Mouse (Mus musculus) neural tube, postnatal 0 days (tissue): Measurements from ENCODE around the gene Ccr8. TPM values are rescaled to one million over a fixed set of nuclear protein-coding genes. Genes with fewer than 3 reads are reported as not detected.

Experiments used
- polyA plus RNA-seq: library from polyadenylated mRNA; unstranded; fragments of >200 nt; fragmentation: Nextera tagmentation; extraction: Ambion mirVana; gene quantifications from 2 replicates; pipeline ENCODE4 v1.2.1, GENCODE M21; 2015

Gene Ccr8
- polyA plus RNA-seq, result not detected in 2 replicates

DNA sequence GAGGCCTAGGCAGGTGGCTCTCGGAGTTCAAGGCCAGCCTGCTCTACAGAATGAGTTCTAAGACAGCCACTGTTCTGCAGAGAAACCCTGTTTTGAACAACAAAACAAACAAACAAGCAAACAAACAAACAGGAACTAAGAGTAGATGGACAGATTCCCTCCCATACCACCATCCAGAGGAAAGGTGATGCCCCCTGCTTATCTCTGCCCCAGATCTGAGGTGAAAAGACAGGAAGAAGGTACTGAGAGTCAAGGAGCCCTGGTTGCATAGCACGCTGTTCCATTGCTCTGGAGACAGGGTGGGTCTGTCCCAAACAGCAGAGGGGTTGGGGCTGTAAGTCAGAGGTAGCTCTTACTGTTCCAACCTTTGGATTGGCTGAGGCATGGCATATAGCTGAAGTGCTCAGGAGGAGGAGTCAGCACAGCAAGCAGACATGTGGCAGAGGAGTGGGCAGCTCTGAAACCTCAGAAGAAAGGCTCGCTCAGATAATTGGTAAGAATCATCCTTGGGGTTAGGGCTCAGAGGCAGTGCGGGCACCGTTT lies at the start of gene Ccr8:
TSS of gene Ccr8 (plus strand) at position 419 of the 543 bp plus-strand sequence.

DNA sequence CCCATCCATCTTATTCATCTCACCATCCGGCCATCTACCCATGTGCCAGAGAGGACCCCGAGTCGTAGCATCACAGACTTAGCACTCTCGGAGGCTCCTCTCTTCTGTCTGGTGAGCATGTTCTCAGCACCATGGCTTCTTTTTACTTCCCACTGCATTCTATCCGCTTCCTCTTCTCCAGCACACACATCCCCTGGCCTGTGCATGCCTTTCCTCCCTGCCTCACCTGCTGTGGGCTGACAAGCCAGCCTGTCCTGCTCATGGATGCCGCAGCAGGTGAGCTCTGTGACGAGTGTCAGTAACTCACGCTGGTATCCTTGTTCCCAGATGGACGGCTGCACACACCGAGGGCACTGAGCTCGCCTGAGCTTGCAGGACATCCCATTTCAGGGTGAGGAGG lies 22.1 kb upstream of the Ccr8 start, which contains the start of gene Cx3cr1:
TSS of gene Cx3cr1 (minus strand) at position 101 of the 400 bp plus-strand sequence.

GRCm38 (mm10) chr9:120110211-120111018 lies 18.5 kb downstream of the Ccr8 start, which contains the start of gene Slc25a38:
Slc25a38 (plus strand) TSS chr9:120110374.

DNA sequence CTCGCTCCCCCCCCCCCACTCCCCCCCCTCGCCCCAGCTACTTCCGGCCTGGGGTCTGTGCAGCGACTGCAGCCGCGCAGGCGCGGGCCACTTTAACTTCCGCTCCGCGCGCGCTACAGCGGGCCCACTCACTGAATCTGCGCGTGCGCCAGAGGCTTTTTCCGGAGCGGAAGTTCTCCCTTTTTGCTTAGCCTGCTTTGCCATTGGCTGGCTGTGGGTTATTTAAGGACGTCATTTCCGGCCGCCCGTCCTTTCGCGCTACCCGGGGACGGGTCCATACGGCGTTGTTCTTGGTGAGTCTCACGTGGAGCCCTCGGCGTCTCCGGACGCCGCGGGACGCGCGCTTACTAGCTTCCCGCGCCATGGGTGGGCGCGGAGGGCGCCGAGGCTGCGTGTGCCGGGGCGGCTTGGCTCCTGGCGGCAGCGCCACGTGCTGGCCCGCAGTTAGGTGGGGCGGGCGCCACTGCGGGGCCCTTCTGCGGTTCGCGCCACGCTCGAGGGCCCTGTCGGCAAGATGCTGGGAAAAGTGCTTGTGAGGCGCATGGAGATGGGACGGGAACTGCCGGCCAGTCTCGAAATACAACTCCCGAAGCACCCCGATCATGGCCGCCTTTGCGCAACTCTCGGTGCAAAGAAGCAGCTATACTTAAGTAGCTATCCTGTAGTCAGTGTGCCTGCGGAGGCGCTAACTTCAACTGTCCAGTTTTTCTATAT lies 35.8 kb downstream of the Ccr8 start, which contains the start of gene Rpsa:
TSS of gene Rpsa (plus strand) at position 152 of the 714 bp plus-strand sequence.

Other genes starting within 250 kb of the Ccr8 start
- gene Wdr48, start 197.2 kb upstream of the Ccr8 start, polyA plus RNA-seq, result 41.8 and 47.1 TPM in 2 replicates
- 18.9 and 20.3 TPM in 2 replicates for gene Gorasp1, start 154.5 kb upstream of the Ccr8 start, polyA plus RNA-seq
- gene Ttc21a, start 154.5 kb upstream of the Ccr8 start, polyA plus RNA-seq, result 0.92 and 1.1 TPM in 2 replicates
- gene Csrnp1, start 107.5 kb upstream of the Ccr8 start, polyA plus RNA-seq, result 1.5 and 2.4 TPM in 2 replicates
- not detected in 2 replicates for gene Xirp1, start 68.5 kb upstream of the Ccr8 start, polyA plus RNA-seq
- gene Cx3cr1, start 22.2 kb upstream of the Ccr8 start, polyA plus RNA-seq, result 18.0 and 20.0 TPM in 2 replicates
- gene Slc25a38, start 18.3 kb downstream of the Ccr8 start, polyA plus RNA-seq, result 42.0 and 45.4 TPM in 2 replicates
- gene Rpsa, start 35.6 kb downstream of the Ccr8 start, polyA plus RNA-seq, result 890 and 945 TPM in 2 replicates
- gene Mobp, start 57.6 kb downstream of the Ccr8 start, polyA plus RNA-seq, result 4.1 and 18.4 TPM in 2 replicates
- gene Myrip, start 209.4 kb downstream of the Ccr8 start, polyA plus RNA-seq, result 10.6 and 11.3 TPM in 2 replicates